Mouse (Mus musculus): ENCODE data around the gene Ctsk. TPM values are rescaled to one million over a fixed set of nuclear protein-coding genes. Genes with fewer than 3 reads are reported as not detected.

Ctsk gene
- 5.6 and 8.9 TPM in 2 replicates for polyA plus RNA-seq (2015; fragmentation: Nextera tagmentation; extraction: Ambion mirVana)

GRCm38 (mm10) chr3:95499024-95499423 lies at the start of gene Ctsk:
Gene Ctsk (plus strand): TSS chr3:95499256.
- Histone ChIP-seq H3K9me3 (ENCODE audit: low read length) (no peaks in the 10 kb centered on the region), H3K4me1 (ENCODE audit: insufficient read depth, low read length) (no peaks in the 10 kb centered on the region), H3K27me3 (ENCODE audit: insufficient read depth, low read length) (no peaks in the 10 kb centered on the region), H3K4me3 (ENCODE audit: low read length) (no peak within 1 kb of the TSS), H3K9ac (replicated peaks; ENCODE audit: low read length) (no peak within 1 kb of the TSS), H3K36me3 (ENCODE audit: insufficient read depth, low read length) (peaks cover 21% of the 10 kb centered on the region), H3K27ac (ENCODE audit: low read length) (no peak within 1 kb of the TSS), H3K4me2 (replicated peaks; ENCODE audit: low read depth, low read length) (peak within 1 kb of the TSS; percentile 27)
- WGBS = 75% methylated on average over 7 of the region's 7 CpGs
- no peak for ATAC-seq (ENCODE audit: low FRiP score, low TSS enrichment)

- Histone ChIP-seq H3K9me3 (ENCODE audit: low read length) (no peaks in the 10 kb centered on the region), H3K4me1 (ENCODE audit: insufficient read depth, low read length) (no peaks in the 10 kb centered on the region), H3K4me3 (ENCODE audit: low read length) (no peak overlapping the region), H3K27me3 (ENCODE audit: insufficient read depth, low read length) (no peaks in the 10 kb centered on the region), H3K4me2 (replicated peaks; ENCODE audit: low read depth, low read length) (no peak overlapping the region), H3K27ac (ENCODE audit: low read length) (no peak overlapping the region), H3K36me3 (ENCODE audit: insufficient read depth, low read length) (peaks cover 34% of the 10 kb centered on the region), H3K9ac (replicated peaks; ENCODE audit: low read length) (no peak overlapping the region)
- 54% methylated on average over 1 of the region's 1 CpGs for WGBS
- peak; percentile 42; the same call in 1 of the 2 replicates for ATAC-seq (ENCODE audit: low FRiP score, low TSS enrichment)
Observed at GRCm38 (mm10) chr3:95450408-95450807, 48.6 kb upstream of the Ctsk start.

GRCm38 (mm10) chr3:95450915-95451314 lies 48.1 kb upstream of the Ctsk start:
- H3K27ac ChIP-seq (ENCODE audit: low read length) = no peak overlapping the region
- H3K9me3 ChIP-seq (ENCODE audit: low read length) = no peaks in the 10 kb centered on the region
- H3K27me3 ChIP-seq (ENCODE audit: insufficient read depth, low read length) = no peaks in the 10 kb centered on the region
- no peak overlapping the region for H3K9ac ChIP-seq (replicated peaks; ENCODE audit: low read length)
- WGBS = 93% methylated on average over 3 of the region's 3 CpGs
- no peak for ATAC-seq (ENCODE audit: low FRiP score, low TSS enrichment)
- H3K36me3 ChIP-seq (ENCODE audit: insufficient read depth, low read length) = peaks cover 34% of the 10 kb centered on the region
- no peak overlapping the region for H3K4me2 ChIP-seq (replicated peaks; ENCODE audit: low read depth, low read length)
- H3K4me3 ChIP-seq (ENCODE audit: low read length) = no peak overlapping the region
- no peaks in the 10 kb centered on the region for H3K4me1 ChIP-seq (ENCODE audit: insufficient read depth, low read length)

GRCm38 (mm10) chr3:95456367-95456766 lies 42.7 kb upstream of the Ctsk start:
- peaks cover 25% of the 10 kb centered on the region for H3K36me3 ChIP-seq (ENCODE audit: insufficient read depth, low read length)
- no peak overlapping the region for H3K4me3 ChIP-seq (ENCODE audit: low read length)
- no peak for ATAC-seq (ENCODE audit: low FRiP score, low TSS enrichment)
- H3K9me3 ChIP-seq (ENCODE audit: low read length) = no peaks in the 10 kb centered on the region
- H3K4me1 ChIP-seq (ENCODE audit: insufficient read depth, low read length) = no peaks in the 10 kb centered on the region
- H3K4me2 ChIP-seq (replicated peaks; ENCODE audit: low read depth, low read length) = no peak overlapping the region
- H3K27ac ChIP-seq (ENCODE audit: low read length) = no peak overlapping the region
- no peaks in the 10 kb centered on the region for H3K27me3 ChIP-seq (ENCODE audit: insufficient read depth, low read length)
- H3K9ac ChIP-seq (replicated peaks; ENCODE audit: low read length) = no peak overlapping the region
- WGBS = 97% methylated on average over 5 of the region's 5 CpGs

GRCm38 (mm10) chr3:95457758-95458157 lies 41.3 kb upstream of the Ctsk start:
- no peaks in the 10 kb centered on the region for H3K27me3 ChIP-seq (ENCODE audit: insufficient read depth, low read length)
- H3K4me3 ChIP-seq (ENCODE audit: low read length) = no peak overlapping the region
- peaks cover 22% of the 10 kb centered on the region for H3K36me3 ChIP-seq (ENCODE audit: insufficient read depth, low read length)
- no peak overlapping the region for H3K4me2 ChIP-seq (replicated peaks; ENCODE audit: low read depth, low read length)
- H3K4me1 ChIP-seq (ENCODE audit: insufficient read depth, low read length) = no peaks in the 10 kb centered on the region
- WGBS = 73% methylated on average over 3 of the region's 3 CpGs
- H3K9me3 ChIP-seq (ENCODE audit: low read length) = no peaks in the 10 kb centered on the region
- no peak overlapping the region for H3K9ac ChIP-seq (replicated peaks; ENCODE audit: low read length)
- no peak for ATAC-seq (ENCODE audit: low FRiP score, low TSS enrichment)
- H3K27ac ChIP-seq (ENCODE audit: low read length) = no peak overlapping the region

- no peaks in the 10 kb centered on the region for H3K27me3 ChIP-seq (ENCODE audit: insufficient read depth, low read length)
- H3K4me1 ChIP-seq (ENCODE audit: insufficient read depth, low read length) = no peaks in the 10 kb centered on the region
- H3K36me3 ChIP-seq (ENCODE audit: insufficient read depth, low read length) = peaks cover 13% of the 10 kb centered on the region; the same call in 1 of the 2 replicates
- 70% methylated on average over 1 of the region's 1 CpGs for WGBS
- no peaks in the 10 kb centered on the region for H3K9me3 ChIP-seq (ENCODE audit: low read length)
- H3K9ac ChIP-seq (replicated peaks; ENCODE audit: low read length) = no peak overlapping the region
- H3K27ac ChIP-seq (ENCODE audit: low read length) = no peak overlapping the region
- H3K4me3 ChIP-seq (ENCODE audit: low read length) = no peak overlapping the region
- ATAC-seq (ENCODE audit: low FRiP score, low TSS enrichment) = no peak
- H3K4me2 ChIP-seq (replicated peaks; ENCODE audit: low read depth, low read length) = no peak overlapping the region
Observed at GRCm38 (mm10) chr3:95459381-95459780, 39.7 kb upstream of the Ctsk start.

- H3K4me3 ChIP-seq (ENCODE audit: low read length) = no peak overlapping the region
- no peaks in the 10 kb centered on the region for H3K9me3 ChIP-seq (ENCODE audit: low read length)
- H3K27me3 ChIP-seq (ENCODE audit: insufficient read depth, low read length) = no peaks in the 10 kb centered on the region
- no peak overlapping the region for H3K27ac ChIP-seq (ENCODE audit: low read length)
- H3K4me1 ChIP-seq (ENCODE audit: insufficient read depth, low read length) = no peaks in the 10 kb centered on the region
- H3K9ac ChIP-seq (replicated peaks; ENCODE audit: low read length) = no peak overlapping the region
- H3K36me3 ChIP-seq (ENCODE audit: insufficient read depth, low read length) = peaks cover 11% of the 10 kb centered on the region; the same call in 1 of the 2 replicates
- no peak for ATAC-seq (ENCODE audit: low FRiP score, low TSS enrichment)
- H3K4me2 ChIP-seq (replicated peaks; ENCODE audit: low read depth, low read length) = no peak overlapping the region
Observed at GRCm38 (mm10) chr3:95463852-95464251, 35.2 kb upstream of the Ctsk start.

- H3K36me3 ChIP-seq (ENCODE audit: insufficient read depth, low read length) = peaks cover 41% of the 10 kb centered on the region
- H3K4me2 ChIP-seq (replicated peaks; ENCODE audit: low read depth, low read length) = no peak overlapping the region
- no peaks in the 10 kb centered on the region for H3K4me1 ChIP-seq (ENCODE audit: insufficient read depth, low read length)
- H3K27me3 ChIP-seq (ENCODE audit: insufficient read depth, low read length) = no peaks in the 10 kb centered on the region
- H3K27ac ChIP-seq (ENCODE audit: low read length) = no peak overlapping the region
- 100% methylated on average over 1 of the region's 1 CpGs for WGBS
- H3K9me3 ChIP-seq (ENCODE audit: low read length) = no peaks in the 10 kb centered on the region
- no peak overlapping the region for H3K4me3 ChIP-seq (ENCODE audit: low read length)
- H3K9ac ChIP-seq (replicated peaks; ENCODE audit: low read length) = no peak overlapping the region
- no peak for ATAC-seq (ENCODE audit: low FRiP score, low TSS enrichment)
Observed at GRCm38 (mm10) chr3:95478966-95479365, 20.1 kb upstream of the Ctsk start.

- Histone ChIP-seq H3K4me3 (ENCODE audit: low read length) (no peak overlapping the region), H3K4me1 (ENCODE audit: insufficient read depth, low read length) (no peaks in the 10 kb centered on the region), H3K27me3 (ENCODE audit: insufficient read depth, low read length) (no peaks in the 10 kb centered on the region), H3K4me2 (replicated peaks; ENCODE audit: low read depth, low read length) (no peak overlapping the region), H3K9ac (replicated peaks; ENCODE audit: low read length) (no peak overlapping the region), H3K27ac (ENCODE audit: low read length) (no peak overlapping the region), H3K9me3 (ENCODE audit: low read length) (no peaks in the 10 kb centered on the region), H3K36me3 (ENCODE audit: insufficient read depth, low read length) (peaks cover 41% of the 10 kb centered on the region)
- 79% methylated on average over 2 of the region's 2 CpGs for WGBS
- ATAC-seq (ENCODE audit: low FRiP score, low TSS enrichment) = no peak
Observed at GRCm38 (mm10) chr3:95486421-95486820, 12.6 kb upstream of the Ctsk start.

GRCm38 (mm10) chr3:95488679-95489078 lies 10.4 kb upstream of the Ctsk start:
- H3K36me3 ChIP-seq (ENCODE audit: insufficient read depth, low read length) = peaks cover 53% of the 10 kb centered on the region
- no peak for ATAC-seq (ENCODE audit: low FRiP score, low TSS enrichment)

More at GRCm38 (mm10) chr3:95488679-95489078, 10.4 kb upstream of the Ctsk start:
- H3K4me3 ChIP-seq (ENCODE audit: low read length) = no peak overlapping the region
- no peaks in the 10 kb centered on the region for H3K9me3 ChIP-seq (ENCODE audit: low read length)
- 97% methylated on average over 3 of the region's 3 CpGs for WGBS
- no peak overlapping the region for H3K9ac ChIP-seq (replicated peaks; ENCODE audit: low read length)
- no peak overlapping the region for H3K4me2 ChIP-seq (replicated peaks; ENCODE audit: low read depth, low read length)
- H3K4me1 ChIP-seq (ENCODE audit: insufficient read depth, low read length) = no peaks in the 10 kb centered on the region
- no peaks in the 10 kb centered on the region for H3K27me3 ChIP-seq (ENCODE audit: insufficient read depth, low read length)
- H3K27ac ChIP-seq (ENCODE audit: low read length) = no peak overlapping the region

Data from kidney, embryonic 16.5 days (tissue).